Mouse (Mus musculus) splenic B cell, adult 2 months (primary cell): Measurements from ENCODE around the gene Shh.

ENCODE experiments used
- DNase-seq: peaks from one replicate; pipeline ENCODE4 v3.0.0-alpha.2; 2011; ENCODE audit warnings: low read depth, low spot score
- H3K27me3 ChIP-seq: 2 replicates; pipeline ENCODE4 v1.6.1; 2012; ENCODE audit warnings: mild to moderate bottlenecking, low read length, moderate library complexity, mixed read lengths; ENCODE audit not compliant: control insufficient read depth, poor library complexity, insufficient read depth, severe bottlenecking
- H3K36me3 ChIP-seq: 2 replicates; pipeline ENCODE4 v1.6.1; 2012; ENCODE audit warnings: mild to moderate bottlenecking, low read length, moderate library complexity, mixed read lengths; ENCODE audit not compliant: control insufficient read depth, poor library complexity, insufficient read depth, severe bottlenecking

Gene Shh

DNA sequence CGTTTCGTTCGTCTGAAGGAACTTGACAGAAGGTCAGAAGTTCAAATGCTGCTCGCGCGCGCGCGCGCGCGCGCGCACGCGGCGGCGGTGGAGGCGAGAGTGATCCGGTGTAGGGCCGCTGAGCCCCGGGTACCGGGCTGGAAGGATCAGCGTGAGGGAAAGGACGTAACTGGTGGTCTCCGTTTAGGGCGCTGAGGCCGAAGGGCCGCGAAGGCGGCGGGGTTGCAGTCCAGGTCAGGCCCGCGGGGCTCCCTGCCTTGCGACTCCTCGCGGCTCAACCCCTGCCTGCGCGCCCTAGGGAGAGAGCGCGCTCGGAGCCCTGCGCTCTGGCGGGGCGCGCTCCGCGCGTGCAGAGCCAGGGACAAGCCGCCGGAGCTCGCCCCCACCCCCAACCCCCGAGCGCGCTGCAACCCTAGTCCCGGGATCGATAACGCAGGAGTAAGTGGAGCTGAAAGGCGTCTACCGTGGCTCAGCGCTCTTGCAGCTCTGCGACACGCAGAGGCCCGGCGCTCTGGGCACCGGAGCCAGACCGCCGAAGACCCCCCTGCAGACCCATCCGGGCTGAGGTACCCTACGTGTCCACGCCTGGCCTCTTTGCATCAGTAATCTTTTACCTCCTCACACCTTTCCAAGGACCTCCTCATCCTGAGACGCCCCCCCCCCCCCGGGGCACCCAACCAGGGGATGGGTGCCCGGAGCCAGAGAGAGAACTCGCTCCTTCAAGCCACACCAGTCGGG is 2.5 kb downstream of the Shh start:
- no peak for DNase-seq
- H3K36me3 ChIP-seq, result no peaks in the 10 kb centered on the region

DNA sequence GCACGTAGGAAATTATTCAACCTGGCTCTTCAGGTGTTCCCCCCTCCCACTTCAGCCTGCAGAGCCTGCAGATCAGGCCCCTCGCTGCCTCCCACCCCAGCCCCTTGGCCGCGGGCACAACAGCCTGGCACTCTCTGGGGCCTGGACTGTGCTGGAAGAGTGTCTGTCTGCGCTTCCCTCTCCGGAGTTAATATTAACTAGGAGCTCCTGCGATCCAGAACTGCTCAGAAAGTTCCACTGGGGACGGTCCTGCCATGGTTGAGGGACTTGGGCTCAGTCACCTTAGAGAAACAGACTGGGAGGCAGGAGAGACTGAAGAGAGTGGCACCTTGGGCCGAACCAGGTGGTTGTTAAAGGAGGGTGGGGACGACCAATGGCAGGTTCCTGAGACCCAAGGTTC is 3.4 kb downstream of the Shh start:
- no peak for DNase-seq
- H3K36me3 ChIP-seq, result no peaks in the 10 kb centered on the region
- H3K27me3 ChIP-seq, result no peaks in the 10 kb centered on the region

More for the DNA sequence above, 2.5 kb downstream of the Shh start:
- H3K27me3 ChIP-seq, result no peaks in the 10 kb centered on the region

DNA sequence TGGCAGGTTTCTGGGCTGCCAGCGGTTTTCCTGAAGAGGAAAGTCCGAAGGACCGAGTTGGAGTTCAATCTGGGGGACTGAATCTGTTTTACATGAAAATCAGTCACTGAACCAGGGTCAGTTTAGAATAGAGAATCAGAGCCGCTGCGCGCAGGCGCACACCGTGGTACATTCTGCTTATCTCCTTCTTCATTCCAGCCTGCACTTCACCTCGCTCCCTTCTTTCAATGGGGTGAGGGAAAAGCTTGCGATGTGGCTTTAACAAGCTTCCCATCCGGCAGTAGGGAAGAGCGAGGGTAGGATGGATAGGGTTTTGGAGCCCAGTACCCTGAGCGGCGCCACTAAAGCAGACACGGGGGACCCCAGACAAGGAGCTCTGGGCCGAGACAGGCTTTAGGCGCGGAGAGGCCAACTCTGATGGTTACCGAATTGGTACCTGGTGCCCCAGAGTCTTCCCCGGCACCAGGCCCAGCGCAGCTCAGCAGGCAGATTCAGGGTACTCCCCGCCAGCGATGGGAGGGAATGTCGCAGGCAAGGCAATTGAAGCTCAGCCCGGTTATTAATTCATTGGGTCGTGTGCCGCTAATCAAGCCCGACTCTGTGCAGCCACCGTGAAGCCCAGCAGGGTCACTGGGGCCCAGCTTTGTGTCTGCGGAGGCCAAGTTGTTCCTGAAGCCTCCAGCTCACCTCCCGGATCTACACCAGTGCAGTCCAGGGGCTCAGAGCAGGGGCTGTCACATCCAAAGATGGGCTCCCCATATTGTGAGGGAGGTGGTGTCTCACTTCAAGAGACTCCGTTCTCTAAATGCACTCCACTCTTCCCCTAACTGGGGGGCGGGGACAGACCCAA is 4.1 kb downstream of the Shh start:
- no peak for DNase-seq
- Histone ChIP-seq H3K36me3 (no peaks in the 10 kb centered on the region), H3K27me3 (no peaks in the 10 kb centered on the region)

DNA sequence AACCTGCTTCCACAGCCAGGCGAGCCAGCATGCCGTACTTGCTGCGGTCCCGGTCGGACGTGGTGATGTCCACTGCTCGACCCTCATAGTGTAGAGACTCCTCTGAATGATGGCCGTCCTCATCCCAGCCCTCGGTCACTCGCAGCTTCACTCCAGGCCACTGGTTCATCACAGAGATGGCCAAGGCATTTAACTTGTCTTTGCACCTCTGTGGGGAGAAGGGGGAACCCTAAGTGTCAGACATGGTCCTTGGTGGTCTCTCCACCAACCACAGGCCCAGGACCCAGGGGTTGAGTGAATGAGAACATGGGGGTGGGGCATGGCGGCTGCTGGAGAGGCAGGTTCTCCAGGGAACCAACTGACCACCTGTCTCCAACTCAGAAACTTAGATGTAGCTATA is 5.7 kb downstream of the Shh start:
- Histone ChIP-seq H3K36me3 (no peaks in the 10 kb centered on the region), H3K27me3 (no peaks in the 10 kb centered on the region)
- DNase-seq, result no peak

DNA sequence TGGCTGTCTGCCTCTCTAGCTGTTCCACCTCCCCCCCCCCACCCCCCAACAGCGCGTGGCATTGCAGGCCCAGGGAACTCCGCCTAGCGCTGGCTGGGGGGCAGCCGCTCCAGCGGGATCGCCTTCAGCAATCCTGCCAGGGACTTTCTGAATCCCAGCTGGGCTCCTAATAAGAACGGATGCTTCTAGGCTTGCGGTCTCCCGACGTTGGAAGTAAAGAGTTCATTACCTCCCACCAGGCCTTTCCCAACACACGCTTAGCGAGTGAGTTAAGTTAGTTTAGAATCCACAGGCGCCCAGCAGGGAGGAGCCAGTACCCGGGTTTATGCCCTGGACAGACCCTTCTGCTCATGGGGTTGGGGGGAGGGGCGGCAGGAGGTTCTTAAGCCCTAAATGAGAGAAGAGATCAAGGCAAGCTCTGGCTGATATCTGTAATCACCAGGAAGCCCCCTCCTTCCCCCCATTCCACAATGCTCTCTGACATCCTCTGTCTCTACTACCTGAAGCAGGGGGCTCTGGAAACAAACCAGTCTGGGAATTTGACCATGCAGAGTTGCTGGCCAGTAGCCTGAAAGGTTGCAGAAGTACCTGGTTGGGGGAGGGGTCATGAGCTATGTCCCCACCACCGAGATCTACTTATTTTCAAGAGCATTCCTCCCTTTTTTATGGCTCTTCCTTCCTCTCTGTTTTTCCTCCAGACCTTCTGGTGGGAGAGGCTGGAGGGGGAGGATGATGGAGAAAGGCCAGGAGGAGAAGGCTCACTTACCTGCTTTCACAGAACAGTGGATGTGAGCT is 6.3 kb downstream of the Shh start:
- H3K27me3 ChIP-seq, result no peaks in the 10 kb centered on the region
- no peak for DNase-seq
- no peaks in the 10 kb centered on the region for H3K36me3 ChIP-seq

DNA sequence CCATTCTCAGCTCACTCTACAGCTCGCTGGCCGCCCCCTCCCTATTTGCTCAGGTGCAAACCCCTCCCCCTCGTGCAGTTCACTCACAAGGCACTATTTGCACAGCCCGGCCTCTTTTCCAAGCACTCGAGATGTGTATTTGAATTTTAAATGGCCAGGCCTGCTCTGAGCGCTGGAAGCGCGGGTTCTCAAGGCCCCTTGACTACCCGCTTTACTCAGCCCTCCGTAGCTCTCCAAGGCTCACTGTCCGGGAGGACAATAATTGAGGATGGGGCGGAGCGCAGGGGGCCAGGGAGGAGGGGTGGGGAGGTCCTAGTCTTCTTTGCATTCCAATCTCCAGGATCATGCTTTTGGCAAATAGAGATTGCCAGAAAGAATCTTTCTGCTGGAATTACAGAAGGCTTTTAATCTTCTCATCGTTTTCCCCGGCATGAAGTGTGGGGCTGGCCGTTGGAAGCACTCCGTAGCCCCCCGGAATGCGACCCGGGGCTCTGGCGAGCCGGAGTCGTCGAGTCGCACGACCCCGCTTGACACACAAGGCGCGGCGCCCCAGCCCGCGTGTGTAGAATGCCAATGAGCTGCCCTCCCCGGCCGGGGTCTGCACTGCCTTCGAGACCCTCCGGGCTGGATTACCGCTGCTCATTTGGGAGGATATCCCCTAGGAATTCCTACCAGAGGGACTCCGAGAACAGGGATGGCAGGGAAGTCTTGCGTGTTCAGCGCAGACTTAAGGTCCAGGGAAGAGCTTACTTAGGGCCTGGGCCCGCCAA is 7.4 kb downstream of the Shh start:
- Histone ChIP-seq H3K36me3 (no peaks in the 10 kb centered on the region), H3K27me3 (no peaks in the 10 kb centered on the region)
- DNase-seq, result no peak

DNA sequence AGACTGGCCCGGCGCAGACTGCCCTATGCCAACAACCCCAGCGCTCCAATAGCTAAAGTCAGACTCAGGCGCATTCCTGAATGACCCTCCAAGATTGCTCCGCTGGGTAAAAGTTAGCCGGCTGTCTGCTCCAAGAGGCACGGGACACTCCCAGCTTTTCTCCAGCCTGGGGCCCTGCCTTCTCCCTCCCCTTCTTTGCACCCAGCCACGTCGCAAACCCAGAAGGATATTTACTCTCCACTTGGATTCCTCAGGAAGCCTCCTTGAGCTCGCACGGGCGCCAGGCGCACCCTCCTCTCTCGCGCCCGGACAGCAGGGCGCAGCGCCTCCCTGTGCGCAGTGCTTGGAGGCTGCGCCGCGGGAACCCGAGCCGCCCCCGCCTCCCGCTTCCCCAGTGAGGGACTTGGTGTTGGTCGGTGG is 8.2 kb downstream of the Shh start:
- no peak for DNase-seq
- no peaks in the 10 kb centered on the region for H3K27me3 ChIP-seq
- H3K36me3 ChIP-seq, result no peaks in the 10 kb centered on the region

DNA sequence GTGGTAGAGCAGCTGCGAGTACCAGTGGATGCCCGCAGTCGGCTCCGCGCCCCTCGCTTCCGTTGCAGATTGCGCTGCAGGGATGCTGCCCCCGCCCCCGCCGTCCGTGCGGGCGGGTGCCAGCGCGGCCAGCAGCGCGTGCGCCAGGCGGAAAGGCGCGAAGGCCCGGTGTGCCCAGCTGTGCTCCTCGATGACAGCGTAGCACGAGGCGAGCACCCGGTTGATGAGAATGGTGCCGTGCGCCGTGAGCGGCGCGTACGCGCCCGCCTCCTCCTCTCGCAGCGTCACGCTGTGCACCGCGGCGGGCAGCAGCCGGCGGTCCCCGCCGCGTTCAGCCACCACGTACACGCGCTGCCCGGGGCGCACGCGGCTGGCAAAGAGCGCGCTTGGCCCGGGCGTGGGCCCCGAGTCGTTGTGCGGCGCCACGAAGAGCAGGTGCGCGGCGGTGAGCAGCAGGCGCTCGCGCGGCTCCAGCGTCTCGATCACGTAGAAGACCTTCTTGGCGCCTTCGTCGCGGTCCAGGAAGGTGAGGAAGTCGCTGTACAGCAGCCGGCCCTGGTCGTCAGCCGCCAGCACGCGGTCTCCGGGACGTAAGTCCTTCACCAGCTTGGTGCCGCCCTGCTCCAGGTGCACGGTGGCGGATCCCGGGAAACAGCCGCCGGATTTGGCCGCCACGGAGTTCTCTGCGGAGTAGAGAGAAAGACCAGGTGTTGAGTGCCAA is 9.0 kb downstream of the Shh start:
- H3K27me3 ChIP-seq, result no peaks in the 10 kb centered on the region
- H3K36me3 ChIP-seq, result no peaks in the 10 kb centered on the region
- DNase-seq, result no peak

DNA sequence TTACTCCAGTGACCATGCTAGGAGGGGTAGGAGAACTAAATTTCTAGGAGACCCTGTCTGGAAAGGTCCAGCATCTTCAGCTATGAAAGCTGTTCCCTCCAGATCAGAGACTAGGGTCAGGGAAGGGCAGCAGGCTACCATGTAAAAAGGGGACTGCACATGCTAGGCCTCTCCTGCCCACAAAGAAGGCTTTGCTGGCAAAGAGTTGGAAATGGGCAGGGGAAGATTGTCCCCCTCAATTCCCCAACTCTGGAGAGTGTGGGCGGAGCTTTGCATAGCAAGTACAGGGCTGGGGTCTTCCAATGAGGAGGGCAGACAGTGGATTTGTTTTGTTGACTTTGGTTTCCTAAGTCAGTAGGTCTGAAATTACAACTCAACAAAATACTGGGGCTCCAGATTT is 10.7 kb downstream of the Shh start:
- no peak for DNase-seq
- H3K27me3 ChIP-seq, result no peaks in the 10 kb centered on the region
- no peaks in the 10 kb centered on the region for H3K36me3 ChIP-seq

DNA sequence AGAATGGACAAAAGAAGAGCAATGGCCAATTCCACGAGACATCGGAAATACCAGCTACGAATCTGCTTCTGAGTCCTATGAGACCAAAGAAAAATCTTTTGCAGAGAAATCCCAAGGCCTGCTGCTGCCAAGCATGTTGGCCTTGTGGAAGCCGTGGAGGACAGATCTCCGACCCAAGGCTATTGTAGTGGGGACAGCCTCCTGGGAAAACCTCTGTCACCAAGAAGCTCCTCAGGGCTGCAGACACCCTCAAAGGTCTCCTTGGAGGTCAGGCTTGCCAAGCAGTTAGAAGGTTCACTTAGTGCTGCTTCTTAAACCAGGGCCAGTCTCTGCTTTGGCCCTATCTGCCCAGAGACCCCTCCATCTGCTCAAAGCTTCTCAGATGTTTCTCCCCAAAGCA is 11.3 kb downstream of the Shh start:
- no peak for DNase-seq
- no peaks in the 10 kb centered on the region for H3K27me3 ChIP-seq
- H3K36me3 ChIP-seq, result no peaks in the 10 kb centered on the region

DNA sequence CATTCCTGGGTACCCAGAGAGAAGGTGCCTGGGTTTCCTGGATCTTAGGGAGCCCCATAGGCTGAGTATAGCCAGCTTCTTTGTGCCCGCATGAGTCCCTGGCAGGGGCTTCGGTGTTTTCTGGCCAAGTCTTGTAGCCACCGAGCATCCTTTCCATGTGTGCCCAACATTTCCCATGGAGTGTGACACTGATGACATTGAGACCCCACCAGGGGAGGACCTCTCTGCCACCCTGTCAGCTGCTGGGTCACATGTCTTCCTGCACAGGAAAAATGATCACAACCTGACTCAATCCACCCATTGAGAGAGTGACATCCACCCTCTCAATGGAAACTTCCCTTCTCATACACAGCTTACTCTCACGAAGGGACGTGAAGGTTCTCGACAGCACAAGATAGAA is 12.5 kb downstream of the Shh start:
- H3K27me3 ChIP-seq, result no peaks in the 10 kb centered on the region
- no peaks in the 10 kb centered on the region for H3K36me3 ChIP-seq
- DNase-seq, result no peak

DNA sequence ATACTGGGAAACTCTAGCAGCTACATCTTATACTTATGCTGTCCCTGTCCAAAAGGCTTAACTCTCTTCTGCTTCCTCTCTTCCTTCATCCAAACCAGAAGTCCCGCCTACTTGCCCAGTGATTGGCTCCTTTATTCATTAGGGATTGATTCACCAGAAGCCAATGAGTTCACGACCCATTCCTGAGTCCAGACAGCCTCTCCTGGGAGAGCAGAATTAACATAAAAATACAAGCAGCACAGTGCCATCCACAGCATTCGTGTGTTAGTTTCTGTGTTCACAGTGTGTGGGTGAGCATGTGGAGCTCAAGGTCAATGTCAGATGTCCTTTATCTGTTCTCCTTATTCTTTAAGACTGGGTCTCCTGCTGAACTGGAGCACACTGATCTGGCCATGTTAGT is 13.5 kb downstream of the Shh start:
- H3K27me3 ChIP-seq, result no peaks in the 10 kb centered on the region
- no peaks in the 10 kb centered on the region for H3K36me3 ChIP-seq
- no peak for DNase-seq

DNA sequence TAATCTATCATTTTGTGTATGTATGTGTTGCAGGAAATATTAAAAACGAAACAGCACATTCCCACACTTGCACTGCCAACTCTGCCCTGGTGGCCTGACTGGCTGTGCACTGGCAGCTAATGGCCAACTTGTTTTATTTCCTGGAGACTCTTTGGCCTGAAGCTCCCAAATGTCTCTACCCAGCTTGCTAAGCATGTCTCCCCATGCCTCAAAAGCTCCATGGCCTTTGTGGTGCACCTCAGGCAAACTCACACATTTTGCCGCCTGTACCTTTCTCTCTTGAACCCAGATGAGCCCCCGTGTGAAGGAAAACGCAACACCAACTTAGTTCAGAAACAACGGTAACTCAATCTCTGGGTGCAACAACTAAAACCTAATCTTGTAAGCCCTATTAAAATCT is 14.0 kb downstream of the Shh start:
- Histone ChIP-seq H3K36me3 (no peaks in the 10 kb centered on the region), H3K27me3 (no peaks in the 10 kb centered on the region)
- DNase-seq, result no peak
